Mouse (Mus musculus): ENCODE results near the gene Cib4. TPM values are rescaled to one million over a fixed set of nuclear protein-coding genes. Genes with fewer than 3 reads are reported as not detected.
A peak's percentile ranks its signal among the peaks of the same experiment; 100 is the strongest.

Cib4 gene
- total RNA-seq (2021): not detected
- long read RNA-seq, experiment 1: 0 reads
- long read RNA-seq, experiment 2: 0 reads

DNA sequence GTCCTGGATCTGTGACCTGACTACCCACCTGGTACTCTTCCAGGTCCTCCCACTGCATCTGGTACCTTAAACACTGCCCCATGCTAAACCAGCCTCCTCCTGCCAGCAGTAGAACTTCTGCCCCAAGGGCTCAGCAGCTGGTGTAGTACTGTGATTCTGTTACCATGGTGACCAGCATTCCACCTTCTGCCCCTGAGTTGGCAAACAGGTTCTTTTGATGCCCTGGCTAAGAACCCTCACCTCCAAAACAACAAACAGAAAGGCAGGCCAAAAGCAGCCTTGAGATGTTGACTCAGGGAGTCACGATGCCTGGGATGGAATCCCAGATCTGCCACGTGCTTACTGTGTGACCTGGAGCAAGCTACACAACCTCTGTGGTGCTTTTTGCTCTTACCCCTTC, at the start of gene Cib4:
Gene Cib4 (minus strand): TSS at position 139 of the 400 bp plus-strand sequence.
- DNase-seq: peak in 1 of 2 experiments; percentile 17

DNA sequence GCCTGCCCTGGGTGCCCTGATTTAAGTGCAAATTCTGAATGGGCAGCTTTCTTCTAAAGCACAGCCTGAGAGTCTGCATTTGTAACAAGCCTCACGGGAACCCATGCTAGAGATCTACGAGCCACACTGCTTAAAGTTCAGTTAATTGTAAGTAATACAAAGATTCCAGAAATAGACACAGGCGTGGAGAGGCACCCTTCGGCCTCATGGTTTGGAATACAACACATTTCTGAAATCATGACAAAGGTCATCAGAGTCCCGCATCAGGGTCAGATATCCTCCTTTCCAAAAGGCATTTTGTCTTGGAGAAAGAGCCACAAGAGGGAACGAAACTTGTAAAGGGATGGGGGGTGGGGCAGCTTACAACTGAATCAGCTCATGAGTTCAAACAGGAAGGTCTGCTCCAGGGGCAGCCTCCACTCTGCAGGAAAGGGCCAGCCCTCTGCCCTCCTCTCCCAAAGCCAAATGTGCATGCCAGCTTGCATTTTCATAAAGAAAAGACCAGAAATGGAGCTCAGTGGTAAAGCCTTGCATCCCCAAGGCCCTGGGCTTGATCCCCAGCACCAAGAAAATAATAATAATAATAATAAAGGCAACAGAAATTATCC, 49.4 kb upstream of the Cib4 start:
- no peak for DNase-seq

DNA sequence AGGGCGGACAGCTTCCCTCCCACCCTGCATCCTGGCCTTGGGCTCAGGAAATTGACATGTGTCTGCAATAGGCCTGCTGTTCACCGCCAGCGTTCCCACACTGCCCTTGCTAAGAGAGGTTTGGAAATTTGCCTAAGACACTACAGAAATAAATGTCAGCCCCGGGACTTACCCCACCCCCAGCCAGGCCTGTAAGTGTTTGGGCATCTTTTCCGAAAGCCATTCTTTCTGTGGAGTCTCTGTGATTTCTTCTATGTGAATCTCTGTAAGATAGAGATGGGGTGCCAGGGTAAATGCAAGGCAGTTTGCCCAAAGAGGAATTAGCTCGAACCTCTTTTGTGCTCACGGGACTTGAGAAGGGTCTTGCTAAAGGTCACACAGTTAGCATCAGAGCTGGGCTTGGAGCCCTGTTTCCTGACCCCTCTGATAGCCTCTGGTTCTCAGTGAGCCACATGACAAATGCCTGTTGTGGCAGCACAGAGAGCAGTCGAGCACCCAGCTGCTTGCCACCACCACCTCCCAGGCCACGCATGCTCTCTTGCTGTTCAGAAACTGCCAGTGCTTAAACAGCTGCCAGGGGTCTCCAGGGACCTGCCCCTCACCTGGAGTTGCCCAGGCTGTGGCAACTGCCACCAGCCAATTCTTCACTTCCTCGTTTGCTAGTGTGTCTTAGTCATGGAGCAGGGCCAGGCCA, 48.3 kb upstream of the Cib4 start:
- DNase-seq: peak; percentile 78 to 84

DNA sequence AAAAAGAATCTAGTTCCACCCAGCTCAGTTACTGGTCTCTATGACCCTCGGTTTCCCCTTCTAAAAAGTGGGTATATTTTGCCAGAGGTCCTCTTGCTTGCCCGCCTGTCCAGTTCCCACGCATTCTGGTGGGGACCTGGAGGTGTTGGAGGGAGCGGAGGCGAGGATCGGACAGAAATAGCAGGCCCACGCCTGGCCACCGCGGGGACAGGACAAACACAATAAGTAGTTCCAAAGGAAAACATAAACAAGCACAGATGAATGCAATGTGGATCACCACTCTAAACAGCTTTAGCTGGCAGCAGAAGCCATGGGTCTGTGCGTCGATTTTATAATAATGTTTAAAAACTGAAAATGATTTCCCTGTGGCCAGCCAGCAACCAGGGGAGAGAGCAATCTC, 47.7 kb upstream of the Cib4 start:
- no peak for DNase-seq

DNA sequence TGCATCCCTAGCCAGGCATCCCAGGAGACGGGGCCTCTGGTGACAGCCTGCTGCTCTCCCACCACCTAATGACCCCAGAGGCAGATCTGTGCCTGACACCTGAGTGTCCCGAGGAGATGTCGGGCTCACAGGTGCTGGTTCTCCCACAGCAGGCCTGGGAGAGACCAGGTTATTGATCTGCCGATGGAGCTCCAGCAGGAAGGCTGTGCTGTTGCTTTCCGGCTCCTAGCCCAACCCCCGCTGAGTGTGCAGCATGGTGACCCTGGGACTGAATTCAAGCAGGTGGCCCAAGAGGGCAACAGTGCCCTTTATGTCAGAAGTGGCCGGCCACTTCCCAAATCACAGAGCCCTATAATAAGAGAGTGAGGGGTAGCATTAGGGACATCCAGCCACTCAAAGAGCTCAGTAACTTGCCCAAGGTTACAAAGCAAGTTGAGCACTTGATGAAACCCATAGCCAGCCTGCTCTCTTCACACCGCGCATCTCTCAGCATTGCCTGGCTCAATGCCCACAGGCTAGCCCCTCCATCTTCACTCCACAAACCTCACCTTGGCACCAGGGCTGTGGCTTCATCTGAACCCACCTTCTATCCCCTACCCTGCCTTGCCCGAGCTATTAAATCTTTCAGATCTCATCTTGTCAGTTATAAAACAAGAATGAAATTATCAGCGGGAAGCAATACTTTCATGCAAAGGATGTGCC, 46.8 kb upstream of the Cib4 start:
- peak in 1 of 2 experiments; percentile 35 for DNase-seq

DNA sequence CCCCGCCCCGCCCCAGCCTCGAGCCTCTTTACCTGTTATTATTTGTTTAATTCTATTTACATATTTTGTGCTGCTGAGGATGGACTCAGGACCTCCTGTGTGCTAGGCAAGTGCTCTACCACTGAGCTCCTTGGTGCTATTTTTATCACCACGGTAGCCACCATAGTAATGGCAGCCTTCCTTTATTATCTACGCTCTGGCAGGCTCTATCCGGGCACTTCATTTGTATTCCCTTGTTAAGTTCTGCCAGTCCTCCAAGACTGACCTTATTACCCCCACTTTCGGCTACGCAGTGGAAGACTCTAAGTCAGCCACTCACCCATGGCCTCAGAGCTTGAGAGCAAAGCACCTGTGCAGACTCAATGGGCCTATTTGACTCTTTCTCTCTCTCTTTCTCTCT, 46.1 kb upstream of the Cib4 start:
- DNase-seq: peak; percentile 38 to 53

DNA sequence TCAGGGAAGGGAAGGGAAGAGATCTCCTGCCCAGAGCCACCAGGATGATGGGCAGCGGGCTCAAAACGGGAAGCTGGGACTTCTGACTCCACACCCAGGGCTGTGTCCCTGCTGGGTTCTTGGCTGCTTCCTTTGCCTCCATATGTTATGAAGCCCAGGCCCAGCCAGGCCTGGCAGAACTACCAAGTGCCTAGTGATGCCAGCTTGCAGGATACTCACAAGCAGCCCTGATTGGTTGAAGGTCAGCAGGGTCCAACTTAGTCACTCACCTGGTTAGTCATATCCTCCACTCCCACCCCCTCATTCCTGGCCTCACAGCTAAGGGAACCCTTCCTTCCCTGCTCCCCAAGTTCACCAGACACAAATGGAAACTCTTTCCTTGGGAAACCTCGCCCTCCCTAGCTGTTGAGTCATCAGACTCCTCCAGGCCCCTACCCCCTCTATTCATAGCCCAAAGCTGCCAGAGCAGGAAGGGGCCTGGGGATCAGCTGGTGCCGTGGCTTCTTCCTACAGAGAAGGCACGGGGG, 45.6 kb upstream of the Cib4 start:
- no peak for DNase-seq

DNA sequence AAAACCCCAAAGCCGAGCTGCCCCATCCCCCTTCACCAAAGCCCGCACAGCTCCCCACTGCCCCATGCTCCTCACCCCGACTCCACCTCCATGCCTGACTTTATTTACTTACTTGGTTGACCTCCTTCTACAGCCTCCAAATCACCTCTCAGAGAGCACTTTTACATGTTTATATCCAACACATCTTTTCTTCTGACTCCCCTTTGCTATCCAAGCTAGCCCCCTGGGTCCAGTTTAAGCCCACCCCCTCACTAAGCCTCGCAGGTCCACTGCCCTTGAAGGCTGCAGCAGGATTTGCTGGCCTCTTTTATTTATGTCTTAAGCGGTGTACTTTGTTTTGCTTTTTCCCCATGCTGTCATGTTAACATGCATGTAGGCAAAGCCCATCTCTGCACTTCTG, 44.6 kb upstream of the Cib4 start:
- no peak for DNase-seq

DNA sequence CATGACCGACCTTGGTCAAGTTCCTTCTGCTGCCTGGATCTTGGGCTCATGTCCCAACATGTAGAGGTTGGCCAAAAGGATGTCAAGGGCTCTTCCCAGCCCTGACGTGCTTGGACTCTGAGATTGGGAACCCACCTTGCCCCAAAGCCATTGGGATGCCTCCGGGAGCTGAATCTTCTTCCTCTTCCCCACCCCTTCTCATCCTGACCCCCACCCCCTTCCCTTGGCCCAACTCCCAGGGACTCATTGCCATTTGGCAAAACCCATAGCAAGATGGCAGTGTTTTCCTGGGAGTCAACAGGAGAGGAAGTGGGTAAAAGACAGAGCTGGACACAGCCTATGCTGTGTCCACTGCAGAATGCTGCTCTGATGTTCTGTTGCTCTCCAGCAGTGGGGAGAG, 43.9 kb upstream of the Cib4 start:
- DNase-seq: peak; percentile 35 to 66

DNA sequence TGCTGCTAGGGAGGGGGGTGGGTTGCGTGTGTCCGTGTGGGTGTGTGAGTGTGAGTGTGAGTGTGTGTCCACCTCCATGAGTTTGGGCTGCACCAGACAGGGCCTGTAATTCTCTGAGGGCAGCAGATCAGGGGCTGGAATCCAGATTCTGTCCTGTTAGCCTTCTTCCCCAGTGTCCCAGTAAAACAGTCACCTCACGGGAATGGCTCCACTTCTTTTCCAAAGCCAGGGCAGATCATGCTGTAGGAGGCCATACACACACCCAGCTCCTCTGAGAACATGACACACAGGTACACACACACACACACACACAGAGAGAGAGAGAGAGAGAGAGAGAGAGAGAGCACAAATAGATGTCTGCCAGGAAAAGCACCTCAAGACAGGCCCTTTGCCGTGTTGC, 43.4 kb upstream of the Cib4 start:
- DNase-seq: no peak

DNA sequence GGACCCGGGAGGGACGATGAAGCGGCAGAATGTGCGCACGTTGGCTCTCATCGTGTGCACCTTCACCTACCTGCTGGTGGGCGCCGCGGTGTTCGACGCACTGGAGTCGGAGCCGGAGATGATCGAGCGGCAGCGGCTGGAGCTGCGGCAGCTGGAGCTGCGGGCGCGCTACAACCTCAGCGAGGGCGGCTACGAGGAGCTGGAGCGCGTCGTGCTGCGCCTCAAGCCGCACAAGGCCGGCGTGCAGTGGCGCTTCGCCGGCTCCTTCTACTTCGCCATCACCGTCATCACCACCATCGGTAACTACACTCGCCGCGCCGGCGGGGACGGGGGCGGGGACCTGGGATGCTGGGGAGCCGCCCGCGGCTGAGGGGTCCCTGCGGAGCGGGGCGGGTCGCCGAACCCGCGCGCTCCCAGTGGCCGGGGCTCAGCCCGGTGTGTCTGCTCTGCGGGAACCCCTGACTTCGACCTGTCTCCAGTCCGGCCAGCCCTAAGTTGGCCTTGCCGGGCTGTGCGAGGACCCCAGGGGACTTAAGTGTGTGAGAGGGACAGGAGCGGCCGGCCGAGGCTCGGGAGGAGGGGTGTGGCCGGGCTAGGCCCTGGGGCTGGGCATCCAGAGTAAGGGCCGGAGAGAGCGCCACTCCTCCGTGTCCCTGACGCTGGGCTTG, 42.8 kb upstream of the Cib4 start:
- DNase-seq: peak; percentile 23 to 36

DNA sequence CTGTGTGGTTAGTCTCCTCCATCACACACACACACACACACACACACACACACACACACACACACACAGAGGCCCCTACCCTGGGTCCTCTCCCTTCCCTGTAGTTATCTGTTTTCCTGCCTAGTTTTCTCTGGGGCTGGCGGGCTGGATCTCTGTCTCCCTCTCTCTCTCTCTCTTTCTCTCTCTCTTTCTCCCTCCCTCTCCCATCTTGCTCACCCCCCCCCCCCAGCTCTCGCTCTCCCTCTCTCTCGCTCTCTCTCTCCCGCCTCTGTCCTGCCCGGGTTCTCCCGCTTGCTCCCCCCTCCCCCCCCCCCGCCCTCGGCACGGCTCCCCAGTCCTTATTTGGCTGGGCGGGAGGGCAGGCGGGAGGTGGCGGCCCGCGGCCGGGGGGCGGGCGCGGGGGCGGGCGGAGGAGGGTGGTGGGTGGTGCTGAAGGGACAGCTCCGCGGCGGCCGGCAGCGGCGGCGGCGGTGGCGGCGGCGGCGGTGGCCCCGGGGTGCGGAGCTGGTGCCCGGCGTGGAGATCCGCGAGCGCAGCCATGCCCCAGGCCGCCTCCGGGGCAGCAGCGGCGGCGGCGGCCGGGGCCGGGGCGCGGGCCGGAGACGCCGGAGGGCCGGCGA, 42.2 kb upstream of the Cib4 start, which contains the start of gene Kcnk3:
Gene Kcnk3 (plus strand): TSS at position 490 of the 620 bp plus-strand sequence.
- DNase-seq: peak; percentile 69 to 74

DNA sequence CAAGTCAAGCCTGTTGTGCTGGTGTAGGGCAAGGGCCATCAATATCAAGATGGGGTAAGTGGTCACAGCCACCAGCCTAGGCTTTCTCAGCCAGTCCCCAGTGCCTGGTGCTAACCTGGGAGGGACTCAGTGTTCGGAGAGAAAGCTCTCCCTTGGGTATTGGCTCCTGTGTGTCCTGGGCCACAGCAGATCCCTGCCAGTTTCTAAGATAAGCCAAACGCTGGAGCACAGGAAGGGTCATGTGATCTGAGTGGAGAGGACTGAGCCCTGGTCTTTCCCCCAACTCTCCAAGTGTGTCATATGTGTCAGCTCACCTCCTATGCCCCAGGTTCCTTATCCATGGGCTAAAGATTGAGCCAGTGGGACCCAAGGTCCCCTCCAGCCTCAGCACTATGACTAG, 41.5 kb upstream of the Cib4 start:
- peak; percentile 64 to 85 for DNase-seq

DNA sequence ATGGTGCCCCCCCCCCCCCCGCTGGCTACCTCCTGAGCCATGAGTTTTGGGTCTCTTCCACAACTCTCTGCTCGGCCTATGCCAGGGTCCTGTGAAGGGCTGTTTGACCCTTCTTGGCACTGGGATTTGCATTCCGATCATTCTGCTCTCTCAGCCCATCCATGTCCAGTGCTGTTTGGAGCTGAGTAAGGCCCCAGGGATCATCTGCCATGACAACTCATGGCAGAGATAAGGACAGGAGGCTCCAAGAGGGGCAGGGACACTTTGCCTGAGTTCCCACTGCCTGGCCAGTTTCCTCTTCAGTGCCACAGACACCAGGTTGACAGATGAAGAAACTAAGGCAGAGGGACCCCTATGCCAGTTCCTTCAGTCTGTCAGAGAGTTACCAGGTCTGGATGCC, 41.0 kb upstream of the Cib4 start:
- peak; percentile 33 to 62 for DNase-seq

DNA sequence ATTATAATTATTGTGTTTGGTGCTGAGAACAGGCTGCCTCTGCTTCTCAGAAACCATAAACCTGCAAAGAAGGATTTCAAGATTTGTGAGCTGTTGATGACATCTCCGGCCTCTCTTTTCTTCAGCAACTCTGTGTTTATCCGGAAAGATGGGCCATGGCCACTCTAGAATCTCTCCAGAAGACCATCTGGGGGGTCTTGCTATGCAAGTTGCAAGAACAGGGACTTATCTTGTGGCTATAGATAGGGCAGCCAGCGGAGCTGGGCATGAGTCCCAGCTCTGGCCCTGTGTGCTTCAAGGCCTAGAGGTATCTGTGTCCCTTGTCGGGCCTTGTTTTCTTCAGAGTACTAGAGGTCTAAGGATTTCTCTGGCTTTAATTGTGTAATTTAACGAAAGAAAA, 36.4 kb upstream of the Cib4 start:
- DNase-seq: peak in 1 of 2 experiments; percentile 25

DNA sequence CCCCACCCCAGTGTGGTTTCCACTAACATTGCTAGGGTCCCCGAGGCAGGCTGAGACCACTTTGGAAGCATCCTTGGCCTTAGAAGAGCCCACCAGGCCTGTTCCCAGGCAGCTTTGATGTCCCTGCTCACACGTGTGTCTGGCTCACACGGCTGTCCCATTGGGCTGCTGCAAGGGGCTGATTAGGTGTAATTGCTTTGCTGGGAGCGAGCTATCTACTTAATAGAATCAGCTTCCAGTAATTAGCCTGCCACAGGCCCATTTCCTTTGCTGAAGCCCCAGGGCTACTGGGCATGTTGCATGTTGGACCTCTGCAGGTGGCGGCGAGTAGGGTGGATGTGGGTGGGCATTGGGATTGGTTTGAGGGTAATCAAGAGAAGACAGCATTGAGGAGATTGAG, 35.1 kb upstream of the Cib4 start:
- DNase-seq: no peak

DNA sequence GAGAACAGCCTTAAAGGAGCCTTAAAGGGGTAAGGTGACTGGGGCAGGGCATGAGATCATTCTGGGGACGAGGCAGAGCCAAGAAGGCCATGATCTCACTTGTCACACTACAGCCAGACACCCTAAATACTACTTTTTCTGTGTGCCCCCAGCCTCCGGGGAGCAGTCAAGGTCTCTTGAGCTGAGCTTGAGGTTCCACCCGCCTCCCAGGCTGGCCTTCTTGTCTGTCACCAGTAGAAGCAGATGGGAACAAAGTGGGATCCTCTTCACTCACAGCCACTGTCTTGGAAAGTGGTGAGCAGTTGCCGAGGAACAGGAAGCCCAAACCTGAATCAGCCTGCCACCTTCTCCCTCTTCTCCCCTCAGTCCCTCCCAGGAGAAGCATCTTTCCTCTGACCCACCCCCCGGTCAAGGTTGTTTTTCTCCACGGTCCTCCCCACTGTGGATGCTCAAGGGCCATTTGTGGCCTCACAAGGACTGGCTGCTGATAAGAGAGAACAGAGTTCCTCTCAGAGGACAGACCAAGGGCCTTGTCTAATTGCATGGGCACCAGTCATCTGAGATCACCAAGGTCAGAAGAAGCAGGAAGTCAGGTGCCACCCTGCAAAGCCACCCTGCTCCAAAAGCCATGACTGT, 32.9 kb upstream of the Cib4 start:
- DNase-seq: peak; percentile 21 to 34

DNA sequence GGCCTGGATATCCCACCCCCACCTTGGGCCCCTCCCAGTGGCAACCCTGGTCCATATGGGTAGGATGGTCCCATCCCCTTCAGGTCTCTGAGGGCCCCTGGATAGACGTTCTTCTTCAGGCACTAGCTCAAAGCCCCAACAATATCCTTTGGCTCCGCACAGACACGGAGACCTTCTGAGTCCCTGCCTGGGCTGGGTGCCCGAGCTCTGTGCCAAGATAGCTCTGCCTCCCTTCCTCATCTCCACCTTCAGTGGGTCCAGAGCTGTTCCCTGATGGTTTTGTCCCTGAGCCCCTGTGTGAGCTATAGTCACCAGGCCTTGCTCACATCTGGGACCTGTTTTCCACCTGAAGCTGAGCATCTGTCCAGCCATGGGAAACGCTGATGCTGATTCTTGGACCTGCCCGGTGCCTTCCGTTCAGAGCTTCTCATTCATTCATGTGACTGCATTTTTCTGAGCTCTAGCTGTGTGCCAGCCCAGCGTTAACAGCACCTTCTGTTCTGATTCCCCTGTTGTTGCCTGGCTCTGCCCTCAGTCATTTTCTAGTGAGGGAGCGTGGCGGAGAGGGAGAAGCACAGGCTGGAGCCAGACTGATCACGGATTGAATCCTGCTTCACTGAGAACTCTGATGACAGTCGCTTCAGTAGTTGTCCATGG, 32.1 kb upstream of the Cib4 start:
- peak; percentile 57 to 60 for DNase-seq

DNA sequence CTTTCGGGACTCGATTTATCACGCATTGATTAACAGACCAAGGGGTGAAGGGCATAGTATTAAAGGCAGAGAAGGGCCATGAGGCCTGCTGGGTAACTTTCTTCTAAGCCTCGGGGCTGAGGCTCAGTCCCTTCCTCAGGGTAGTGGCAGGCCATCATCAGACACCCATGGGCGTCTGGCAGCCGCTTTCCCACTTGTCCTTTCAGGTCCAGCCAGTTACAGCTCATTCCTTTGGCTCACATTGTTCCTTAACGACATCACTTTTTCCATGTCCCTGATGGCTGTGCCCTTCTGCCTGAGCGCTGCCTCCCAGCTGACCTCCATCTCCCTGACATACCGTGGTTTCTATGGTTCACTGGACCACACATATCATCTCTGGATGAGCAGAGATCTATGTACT, 31.6 kb upstream of the Cib4 start:
- DNase-seq: peak; percentile 70 to 78

DNA sequence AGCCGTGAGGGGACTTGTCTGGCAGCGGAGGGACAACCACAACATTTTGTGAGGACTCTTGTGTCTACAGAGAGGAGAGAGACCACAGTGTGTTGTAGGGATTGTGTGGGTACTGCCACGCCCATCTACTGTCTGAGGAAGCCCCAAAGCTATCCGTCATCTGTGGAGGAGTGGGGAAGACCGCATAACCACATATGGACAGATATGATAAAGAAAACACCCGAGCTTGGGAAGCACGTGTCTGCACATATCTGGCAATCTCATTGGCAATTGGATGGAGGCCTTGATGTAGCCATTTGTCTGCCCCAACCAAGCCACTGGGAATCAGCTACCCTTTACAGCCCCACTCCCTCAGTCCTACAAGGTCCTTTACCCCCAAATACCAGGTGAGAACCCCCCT, 30.6 kb upstream of the Cib4 start:
- no peak for DNase-seq

DNA sequence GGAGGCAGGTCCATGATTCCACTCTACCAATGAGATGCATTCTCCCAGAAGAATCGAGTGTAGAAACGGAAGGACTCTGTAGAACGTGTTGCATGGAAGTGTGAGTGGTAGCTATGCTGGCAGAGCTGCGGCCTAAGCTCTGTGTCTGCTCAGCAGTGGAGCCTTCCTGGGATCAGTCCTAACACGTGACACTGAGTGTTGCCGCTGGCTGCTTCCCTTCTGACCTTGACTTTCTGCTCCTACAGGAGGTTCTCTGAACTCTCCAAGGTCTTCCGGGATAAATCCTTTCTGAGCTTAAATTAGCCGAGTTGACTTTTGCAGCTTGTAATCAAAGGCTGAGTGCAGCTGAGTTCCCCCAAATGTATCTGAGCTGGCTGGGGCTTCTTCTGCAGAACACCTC, 28.7 kb upstream of the Cib4 start:
- peak; percentile 48 to 59 for DNase-seq
